Mouse (Mus musculus): ENCODE measurements around the gene Cpped1. TPM values are rescaled to one million over a fixed set of nuclear protein-coding genes. Genes with fewer than 3 reads are reported as not detected.
A peak's percentile ranks its signal among the peaks of the same experiment; 100 is the strongest.

The Cpped1 gene
- polyA plus RNA-seq, 1 experiment from 2014 or later, result 29.0 TPM

DNA sequence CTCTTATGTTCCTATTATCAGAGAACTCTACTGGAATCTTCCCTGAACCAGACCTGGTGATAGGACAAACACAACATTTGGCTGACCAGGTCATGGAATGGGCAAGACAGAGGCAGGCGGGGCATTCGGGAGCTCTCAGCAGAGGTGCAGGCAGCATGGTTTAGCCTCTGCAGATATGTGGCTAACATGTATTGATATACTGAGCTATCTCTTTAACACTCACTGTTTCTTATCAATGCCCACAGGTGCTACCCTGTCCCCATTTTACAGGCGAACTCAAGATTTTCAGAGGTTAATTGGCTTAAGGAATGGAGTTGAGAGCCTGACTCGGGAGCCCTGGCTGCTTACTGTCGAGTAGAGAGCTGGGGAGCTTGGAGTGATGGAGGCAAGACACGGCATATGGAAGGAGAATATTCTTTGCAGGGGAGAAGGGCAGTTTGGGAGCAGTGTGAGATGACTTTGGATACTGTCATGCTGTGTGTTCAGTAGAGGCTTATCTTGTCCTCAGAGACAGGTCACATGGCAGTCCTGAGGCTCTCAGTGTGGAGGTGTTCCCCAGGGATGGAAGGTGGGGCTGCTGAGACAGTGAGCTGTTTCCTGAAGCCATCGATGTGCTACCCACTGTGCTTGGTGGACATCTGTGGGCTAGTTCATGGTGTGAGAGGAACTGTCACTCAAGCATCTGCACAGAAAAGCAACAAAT is 113.3 kb downstream of the Cpped1 start:
- Histone ChIP-seq H3K36me3 (ENCODE audit: control insufficient read depth, insufficient read depth, low read length) (no peaks in the 10 kb centered on the region), H3K9ac (ENCODE audit: low read depth, low read length) (no peak overlapping the region), H3K27ac (replicated peaks; ENCODE audit: low read depth, low read length) (no peak overlapping the region), H3K4me3 (ENCODE audit: low read depth, low read length) (no peak overlapping the region), H3K4me1 (ENCODE audit: control insufficient read depth, insufficient read depth, low read length) (no peaks in the 10 kb centered on the region), H3K4me2 (ENCODE audit: low read depth, low read length) (no peak overlapping the region), H3K9me3 (ENCODE audit: control insufficient read depth, low read length) (no peaks in the 10 kb centered on the region), H3K27me3 (replicated peaks; ENCODE audit: control insufficient read depth, insufficient read depth, low read length) (no peaks in the 10 kb centered on the region)
- DNase-seq (ENCODE audit: low spot score) (no peak), ATAC-seq (ENCODE audit: low read depth) (no peak)
- WGBS, result 66% methylated on average over 7 of the region's 7 CpGs

DNA sequence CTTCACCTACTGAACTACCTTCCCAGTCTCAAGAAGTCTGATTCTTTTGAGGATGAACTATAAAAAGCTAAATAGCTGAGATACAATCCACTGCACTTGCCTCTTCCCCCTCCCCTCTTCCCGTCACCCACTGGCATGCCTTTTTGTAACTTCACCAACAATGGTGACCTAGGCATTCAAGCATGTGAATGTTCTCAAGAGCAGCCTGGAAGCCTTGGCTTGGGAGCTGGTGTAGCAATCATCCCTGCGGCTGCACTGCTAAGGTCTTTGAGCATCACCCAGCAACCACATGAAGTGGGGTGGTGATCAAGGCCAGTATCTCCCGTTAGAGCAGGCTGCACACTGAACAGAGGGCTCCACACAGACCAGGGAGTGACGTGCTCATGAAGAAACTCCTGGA is 114.6 kb downstream of the Cpped1 start:
- Histone ChIP-seq H3K4me1 (ENCODE audit: control insufficient read depth, insufficient read depth, low read length) (no peaks in the 10 kb centered on the region), H3K36me3 (ENCODE audit: control insufficient read depth, insufficient read depth, low read length) (no peaks in the 10 kb centered on the region), H3K27ac (replicated peaks; ENCODE audit: low read depth, low read length) (no peak overlapping the region), H3K9me3 (ENCODE audit: control insufficient read depth, low read length) (no peaks in the 10 kb centered on the region), H3K27me3 (replicated peaks; ENCODE audit: control insufficient read depth, insufficient read depth, low read length) (no peaks in the 10 kb centered on the region), H3K4me3 (ENCODE audit: low read depth, low read length) (no peak overlapping the region), H3K4me2 (ENCODE audit: low read depth, low read length) (no peak overlapping the region), H3K9ac (ENCODE audit: low read depth, low read length) (no peak overlapping the region)
- 77% methylated on average over 4 of the region's 4 CpGs for WGBS
- DNase-seq (ENCODE audit: low spot score), result no peak
- ATAC-seq (ENCODE audit: low read depth), result no peak

DNA sequence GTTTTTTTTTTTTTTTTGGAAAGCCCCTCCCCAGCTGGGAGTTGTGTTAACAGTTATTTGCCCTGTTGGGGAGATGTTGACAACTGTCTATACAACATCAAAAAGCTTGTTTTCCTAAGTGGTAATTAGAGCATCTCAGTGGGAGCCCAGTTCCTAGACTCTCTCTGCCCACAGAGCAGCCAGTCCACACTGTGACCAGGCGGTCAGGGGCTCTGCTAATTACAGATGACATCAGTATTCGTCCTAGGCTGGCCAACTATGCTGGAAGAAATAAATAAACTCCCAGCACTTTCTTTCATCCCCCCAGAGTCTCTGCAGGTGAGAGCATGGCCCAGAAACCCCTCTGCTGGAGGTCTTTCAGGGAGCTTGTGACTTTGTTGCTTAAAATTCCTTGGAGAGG is 115.9 kb downstream of the Cpped1 start:
- no peaks in the 10 kb centered on the region for H3K9me3 ChIP-seq (ENCODE audit: control insufficient read depth, low read length)
- ATAC-seq (ENCODE audit: low read depth) (no peak), DNase-seq (ENCODE audit: low spot score) (no peak)
- H3K27ac ChIP-seq (replicated peaks; ENCODE audit: low read depth, low read length), result no peak overlapping the region
- WGBS, result 20% methylated on average over 2 of the region's 2 CpGs
- H3K4me2 ChIP-seq (ENCODE audit: low read depth, low read length), result no peak overlapping the region
- H3K9ac ChIP-seq (ENCODE audit: low read depth, low read length), result no peak overlapping the region
- H3K36me3 ChIP-seq (ENCODE audit: control insufficient read depth, insufficient read depth, low read length), result no peaks in the 10 kb centered on the region
- H3K27me3 ChIP-seq (replicated peaks; ENCODE audit: control insufficient read depth, insufficient read depth, low read length), result no peaks in the 10 kb centered on the region
- no peaks in the 10 kb centered on the region for H3K4me1 ChIP-seq (ENCODE audit: control insufficient read depth, insufficient read depth, low read length)
- no peak overlapping the region for H3K4me3 ChIP-seq (ENCODE audit: low read depth, low read length)

DNA sequence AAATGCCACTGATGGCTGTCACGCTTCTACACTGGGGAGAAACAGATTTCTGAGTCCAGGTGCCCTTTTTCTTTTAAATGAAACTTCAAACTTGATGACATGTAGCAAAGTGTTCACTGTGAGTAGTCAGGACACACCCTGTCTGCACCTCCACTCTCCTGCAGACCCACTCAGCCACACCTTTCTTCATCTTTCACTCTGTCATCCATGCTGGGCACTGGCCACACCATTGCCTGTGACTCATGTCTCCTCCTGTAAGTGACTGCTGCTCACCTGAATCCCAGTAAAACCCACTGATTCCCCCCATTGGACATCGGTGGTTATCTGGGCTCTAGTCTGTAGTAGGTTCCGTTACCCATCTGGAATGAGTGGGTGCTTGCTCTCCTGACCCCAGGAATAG is 118.8 kb downstream of the Cpped1 start:
- Histone ChIP-seq H3K4me2 (ENCODE audit: low read depth, low read length) (no peak overlapping the region), H3K9ac (ENCODE audit: low read depth, low read length) (no peak overlapping the region), H3K4me1 (ENCODE audit: control insufficient read depth, insufficient read depth, low read length) (no peaks in the 10 kb centered on the region), H3K27ac (replicated peaks; ENCODE audit: low read depth, low read length) (no peak overlapping the region), H3K4me3 (ENCODE audit: low read depth, low read length) (no peak overlapping the region), H3K27me3 (replicated peaks; ENCODE audit: control insufficient read depth, insufficient read depth, low read length) (no peaks in the 10 kb centered on the region), H3K36me3 (ENCODE audit: control insufficient read depth, insufficient read depth, low read length) (no peaks in the 10 kb centered on the region), H3K9me3 (ENCODE audit: control insufficient read depth, low read length) (no peaks in the 10 kb centered on the region)
- ATAC-seq (ENCODE audit: low read depth) (no peak), DNase-seq (ENCODE audit: low spot score) (no peak)
- WGBS, result 80% methylated on average over 3 of the region's 3 CpGs

DNA sequence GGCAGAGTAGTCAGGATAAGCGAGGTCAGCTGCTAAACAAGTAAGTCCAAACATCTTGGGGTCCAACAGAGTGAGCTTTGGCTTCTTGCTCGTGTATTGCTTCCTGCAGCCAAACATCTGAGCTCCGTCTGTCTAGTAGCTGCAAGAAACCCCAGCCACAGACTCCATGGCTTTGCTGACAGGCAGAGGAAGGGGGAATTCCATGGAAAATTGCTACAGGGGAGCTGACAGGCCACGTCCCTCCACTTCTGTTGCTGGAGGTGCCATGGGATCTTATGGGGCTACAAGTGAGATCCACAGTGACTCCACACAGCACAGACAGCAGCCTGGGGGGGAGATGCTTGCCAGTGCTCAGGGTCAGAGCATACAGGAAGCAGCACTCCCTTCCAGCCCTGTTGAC is 123.4 kb downstream of the Cpped1 start:
- no peak overlapping the region for H3K9ac ChIP-seq (ENCODE audit: low read depth, low read length)
- H3K4me1 ChIP-seq (ENCODE audit: control insufficient read depth, insufficient read depth, low read length), result no peaks in the 10 kb centered on the region
- H3K9me3 ChIP-seq (ENCODE audit: control insufficient read depth, low read length), result no peaks in the 10 kb centered on the region
- DNase-seq (ENCODE audit: low spot score) (peak; percentile 39), ATAC-seq (ENCODE audit: low read depth) (no peak)
- no peak overlapping the region for H3K4me3 ChIP-seq (ENCODE audit: low read depth, low read length)
- H3K4me2 ChIP-seq (ENCODE audit: low read depth, low read length), result no peak overlapping the region
- no peak overlapping the region for H3K27ac ChIP-seq (replicated peaks; ENCODE audit: low read depth, low read length)
- 49% methylated on average over 4 of the region's 4 CpGs for WGBS
- H3K36me3 ChIP-seq (ENCODE audit: control insufficient read depth, insufficient read depth, low read length), result no peaks in the 10 kb centered on the region
- H3K27me3 ChIP-seq (replicated peaks; ENCODE audit: control insufficient read depth, insufficient read depth, low read length), result no peaks in the 10 kb centered on the region

DNA sequence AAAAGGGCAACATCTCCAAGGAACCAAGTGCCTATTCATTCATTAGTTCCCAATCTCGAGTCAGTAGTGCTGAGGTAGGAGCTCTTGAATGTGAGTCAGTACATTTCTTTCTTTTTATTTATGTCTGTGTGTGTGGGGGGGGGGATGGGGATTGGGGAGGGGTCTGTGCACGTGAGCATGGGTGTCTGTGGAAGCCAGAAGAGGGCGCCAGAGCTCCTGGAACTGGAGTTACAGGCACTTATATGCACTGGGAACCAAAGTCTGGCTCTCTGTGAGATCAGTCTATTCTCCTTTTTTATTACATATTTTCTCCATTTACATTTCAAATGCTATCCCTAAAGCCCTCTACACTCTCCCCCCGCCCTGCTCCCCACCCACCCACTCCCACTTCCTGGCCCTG is 124.9 kb downstream of the Cpped1 start:
- ATAC-seq (ENCODE audit: low read depth) (no peak), DNase-seq (ENCODE audit: low spot score) (no peak)
- no peaks in the 10 kb centered on the region for H3K4me1 ChIP-seq (ENCODE audit: control insufficient read depth, insufficient read depth, low read length)
- no peaks in the 10 kb centered on the region for H3K27me3 ChIP-seq (replicated peaks; ENCODE audit: control insufficient read depth, insufficient read depth, low read length)
- H3K9me3 ChIP-seq (ENCODE audit: control insufficient read depth, low read length), result no peaks in the 10 kb centered on the region
- no peak overlapping the region for H3K4me2 ChIP-seq (ENCODE audit: low read depth, low read length)
- H3K27ac ChIP-seq (replicated peaks; ENCODE audit: low read depth, low read length), result no peak overlapping the region
- no peak overlapping the region for H3K4me3 ChIP-seq (ENCODE audit: low read depth, low read length)
- no peak overlapping the region for H3K9ac ChIP-seq (ENCODE audit: low read depth, low read length)
- H3K36me3 ChIP-seq (ENCODE audit: control insufficient read depth, insufficient read depth, low read length), result no peaks in the 10 kb centered on the region
- 71% methylated on average over 4 of the region's 4 CpGs for WGBS

DNA sequence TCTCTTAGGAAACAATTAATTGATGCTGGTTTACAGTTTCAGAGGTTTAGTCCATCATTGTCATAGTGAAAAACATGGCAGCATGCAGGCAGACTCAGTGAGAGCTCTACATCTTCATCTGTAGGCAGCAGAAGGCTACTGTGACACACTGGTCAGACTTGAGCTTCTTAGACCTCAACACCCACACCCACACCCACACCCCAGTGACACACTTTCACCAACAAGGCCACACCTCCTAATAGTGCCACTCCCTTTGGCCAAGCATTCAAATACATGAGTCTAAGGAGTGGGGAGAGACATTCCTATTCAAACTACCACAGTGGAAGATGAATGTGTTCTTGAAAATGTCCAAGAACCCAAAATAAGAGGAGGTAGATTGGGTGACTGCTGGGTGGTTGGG is 125.9 kb downstream of the Cpped1 start:
- H3K4me3 ChIP-seq (ENCODE audit: low read depth, low read length), result no peak overlapping the region
- H3K9ac ChIP-seq (ENCODE audit: low read depth, low read length), result no peak overlapping the region
- no peaks in the 10 kb centered on the region for H3K9me3 ChIP-seq (ENCODE audit: control insufficient read depth, low read length)
- ATAC-seq (ENCODE audit: low read depth) (no peak), DNase-seq (ENCODE audit: low spot score) (no peak)
- H3K4me1 ChIP-seq (ENCODE audit: control insufficient read depth, insufficient read depth, low read length), result peaks cover 4% of the 10 kb centered on the region; the same call in 1 of the 2 replicates
- H3K4me2 ChIP-seq (ENCODE audit: low read depth, low read length), result no peak overlapping the region
- H3K36me3 ChIP-seq (ENCODE audit: control insufficient read depth, insufficient read depth, low read length), result no peaks in the 10 kb centered on the region
- no peak overlapping the region for H3K27ac ChIP-seq (replicated peaks; ENCODE audit: low read depth, low read length)
- H3K27me3 ChIP-seq (replicated peaks; ENCODE audit: control insufficient read depth, insufficient read depth, low read length), result no peaks in the 10 kb centered on the region

DNA sequence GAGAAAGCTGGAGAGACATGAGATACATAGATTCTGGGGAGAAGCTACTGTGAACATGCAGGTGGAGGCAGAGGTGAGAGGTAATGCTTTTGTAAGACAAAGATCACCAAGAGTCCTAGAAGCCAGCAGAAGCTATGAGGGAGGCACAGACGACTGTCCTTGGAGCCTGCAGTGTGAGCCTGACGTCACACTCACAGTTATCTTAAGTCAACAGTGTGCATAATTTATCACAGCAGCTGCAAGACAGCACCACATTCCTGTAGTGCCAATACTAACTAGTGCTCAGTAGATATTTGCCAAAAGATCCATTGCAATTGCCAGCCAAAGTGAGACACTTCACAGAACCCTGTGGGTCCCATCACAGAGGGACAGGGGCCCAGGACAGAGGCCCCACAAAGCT is 127.2 kb downstream of the Cpped1 start:
- H3K36me3 ChIP-seq (ENCODE audit: control insufficient read depth, insufficient read depth, low read length), result no peaks in the 10 kb centered on the region
- no peak overlapping the region for H3K4me2 ChIP-seq (ENCODE audit: low read depth, low read length)
- H3K4me1 ChIP-seq (ENCODE audit: control insufficient read depth, insufficient read depth, low read length), result peaks cover 10% of the 10 kb centered on the region; the same call in 1 of the 2 replicates
- no peaks in the 10 kb centered on the region for H3K9me3 ChIP-seq (ENCODE audit: control insufficient read depth, low read length)
- 39% methylated on average over 2 of the region's 2 CpGs for WGBS
- no peak overlapping the region for H3K4me3 ChIP-seq (ENCODE audit: low read depth, low read length)
- H3K9ac ChIP-seq (ENCODE audit: low read depth, low read length), result no peak overlapping the region
- DNase-seq (ENCODE audit: low spot score) (no peak), ATAC-seq (ENCODE audit: low read depth) (no peak)
- no peak overlapping the region for H3K27ac ChIP-seq (replicated peaks; ENCODE audit: low read depth, low read length)
- H3K27me3 ChIP-seq (replicated peaks; ENCODE audit: control insufficient read depth, insufficient read depth, low read length), result no peaks in the 10 kb centered on the region

DNA sequence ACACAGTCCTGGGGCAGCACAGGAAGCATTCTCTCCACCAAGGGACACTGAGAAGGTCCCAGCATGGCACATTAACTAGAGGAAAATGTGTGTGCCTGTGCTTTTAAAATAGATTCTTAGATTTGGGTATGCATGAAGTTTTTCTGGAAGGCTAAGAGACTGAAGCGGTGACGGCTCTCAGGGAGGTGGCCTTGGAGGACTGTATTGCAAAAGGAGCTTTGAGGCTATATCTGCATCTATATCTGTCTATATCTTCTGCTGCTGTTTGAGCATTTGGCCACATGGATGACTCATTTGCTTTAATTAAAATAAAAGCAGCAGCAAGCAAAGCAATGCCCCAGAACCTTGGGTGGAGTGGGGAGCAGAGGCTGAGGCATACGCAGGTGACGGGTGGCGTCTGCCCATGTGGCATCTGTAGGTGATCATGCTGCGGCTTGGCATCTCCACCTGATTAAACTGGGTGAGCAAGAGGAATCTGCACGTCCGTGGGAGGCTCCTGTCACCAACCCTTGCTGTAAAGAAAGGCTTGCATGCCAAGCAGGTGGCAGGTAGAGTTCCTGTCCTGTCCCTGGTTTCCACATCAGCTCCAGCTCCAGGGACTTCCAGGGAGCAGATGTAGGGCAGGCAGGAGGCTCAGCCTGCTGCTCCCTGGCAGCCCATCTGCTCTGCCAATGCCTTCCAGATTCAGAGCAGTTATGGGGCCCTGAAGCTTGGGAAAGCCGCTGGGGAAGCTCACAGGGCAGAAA is 130.4 kb downstream of the Cpped1 start:
- 67% methylated on average over 9 of the region's 9 CpGs for WGBS
- Histone ChIP-seq H3K4me1 (ENCODE audit: control insufficient read depth, insufficient read depth, low read length) (peaks cover 10% of the 10 kb centered on the region; the same call in 1 of the 2 replicates), H3K27ac (replicated peaks; ENCODE audit: low read depth, low read length) (no peak overlapping the region), H3K27me3 (replicated peaks; ENCODE audit: control insufficient read depth, insufficient read depth, low read length) (no peaks in the 10 kb centered on the region), H3K9ac (ENCODE audit: low read depth, low read length) (no peak overlapping the region), H3K9me3 (ENCODE audit: control insufficient read depth, low read length) (no peaks in the 10 kb centered on the region), H3K4me3 (ENCODE audit: low read depth, low read length) (no peak overlapping the region), H3K36me3 (ENCODE audit: control insufficient read depth, insufficient read depth, low read length) (no peaks in the 10 kb centered on the region), H3K4me2 (ENCODE audit: low read depth, low read length) (no peak overlapping the region)
- DNase-seq (ENCODE audit: low spot score) (no peak), ATAC-seq (ENCODE audit: low read depth) (no peak)
